ENCODE assay signal across 10 mouse cellular contexts in the genomic region with DNA sequence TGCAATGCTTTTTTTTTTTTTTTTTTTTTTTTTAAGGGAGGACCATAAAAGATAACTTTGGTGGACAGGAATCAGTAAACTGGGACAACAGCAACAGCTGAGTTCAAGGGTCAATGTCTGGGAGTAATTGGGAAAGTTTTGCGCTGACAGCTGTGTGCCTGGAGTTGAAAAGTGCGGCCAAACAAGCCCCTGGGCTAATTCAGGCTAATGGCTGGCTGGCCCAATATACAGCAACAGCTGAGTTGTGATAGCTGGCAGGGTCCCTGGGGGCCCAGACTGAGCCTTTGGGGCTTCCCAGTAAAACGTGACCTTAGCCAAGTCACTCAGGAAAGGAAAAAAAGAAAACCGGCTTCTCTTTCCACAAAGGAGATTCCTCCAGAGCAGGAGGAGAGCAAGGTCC. TPM values are rescaled to one million over a fixed set of nuclear protein-coding genes. Genes with fewer than 3 reads are reported as not detected.
DNase-seq lines count a peak whose midpoint lies in the region; ATAC-seq and TF ChIP-seq lines count a peak whose summit lies in the region.
"Had no signal": no experiment of that assay in that cellular context is flagged by ENCODE, and none has a peak within 500 bp of the region (broad histone marks: within the 10 kb centered on the region; RNA-seq: fewer than 3 reads in every experiment).

No protein-coding gene starts in this region.

- whole genome bisulfite sequencing in embryonic facial prominence, embryonic 10.5 days: 18% methylated on average over 4 of the region's 4 CpGs
- 30% methylated on average over 4 of the region's 4 CpGs for WGBS in heart, embryonic 15.5 days
- WGBS in limb, embryonic 10.5 days: 3% methylated on average over 4 of the region's 4 CpGs
- WGBS in cerebellum, adult 2 months: 53% methylated on average over 4 of the region's 4 CpGs

- no peak for TF ChIP-seq EP300 in MEL (IDR thresholded peaks at IDR 0.05; ENCODE audit: low read depth in 1 of 2, low read length in 2 of 2)

- H3K9ac ChIP-seq in MEL (ENCODE audit: control insufficient read depth, low read depth, low read length, poor library complexity, severe bottlenecking): no peak overlapping the region
- H3K9ac ChIP-seq in heart, embryonic 15.5 days: no peak overlapping the region

- TF ChIP-seq RAD21 in MEL (IDR thresholded peaks at IDR 0.05; ENCODE audit: low read depth, low read length): no peak

- no peaks in the 10 kb centered on the region for H3K36me3 ChIP-seq in MEL (ENCODE audit: control insufficient read depth in 1 of 2, insufficient read depth in 2 of 2, low read length in 2 of 2)
- no peaks in the 10 kb centered on the region for H3K36me3 ChIP-seq in embryonic facial prominence, embryonic 10.5 days (replicated peaks)
- H3K36me3 ChIP-seq in heart, embryonic 15.5 days: no peaks in the 10 kb centered on the region
- no peaks in the 10 kb centered on the region for H3K36me3 ChIP-seq in limb, embryonic 10.5 days

- H3K27me3 ChIP-seq in MEL (ENCODE audit: control insufficient read depth in 1 of 2, insufficient read depth in 2 of 2, low read length in 2 of 2): peaks cover 0 to 5% of the 10 kb centered on the region in 2 experiments; a peak in 3 of 4 replicates
- H3K27me3 ChIP-seq in embryonic facial prominence, embryonic 10.5 days (replicated peaks; ENCODE audit: low read depth, poor library complexity, severe bottlenecking): peaks cover 46% of the 10 kb centered on the region
- peaks cover 42% of the 10 kb centered on the region for H3K27me3 ChIP-seq in heart, embryonic 15.5 days
- peaks cover 38% of the 10 kb centered on the region for H3K27me3 ChIP-seq in limb, embryonic 10.5 days (ENCODE audit: low read depth, poor library complexity, severe bottlenecking)
- H3K27me3 ChIP-seq in cerebellum, adult 2 months (ENCODE audit: control insufficient read depth, insufficient read depth, low read length): no peaks in the 10 kb centered on the region; the same call in 1 of the 2 replicates

- H3K4me3 ChIP-seq in MEL (ENCODE audit: control insufficient read depth in 1 of 2, insufficient read depth in 1 of 2, low read depth in 2 of 2, low read length in 2 of 2): no peak overlapping the region
- peak overlapping the region; percentile 82 for H3K4me3 ChIP-seq in embryonic facial prominence, embryonic 10.5 days
- peak overlapping the region; percentile 76 for H3K4me3 ChIP-seq in heart, embryonic 15.5 days
- H3K4me3 ChIP-seq in limb, embryonic 10.5 days: peak overlapping the region; percentile 70; the same call in 1 of the 2 replicates
- no peak overlapping the region for H3K4me3 ChIP-seq in cerebellum, adult 2 months (replicated peaks; ENCODE audit: insufficient read depth, low read depth, low read length)

- intact Hi-C loops in left cerebral cortex, postnatal 36 days (cut with DNase I): no loop called here

- no peak for TF ChIP-seq CTCF in MEL (IDR thresholded peaks at IDR 0.05 in 2 of 3, conservative IDR thresholded peaks at IDR 0.05 in 1 of 3; ENCODE audit: control insufficient read depth in 1 of 3, insufficient read depth in 1 of 3, low read depth in 2 of 3, low read length in 3 of 3, poor library complexity in 1 of 3, severe bottlenecking in 1 of 3)
- TF ChIP-seq CTCF in cerebellum, adult 2 months (IDR thresholded peaks at IDR 0.05; ENCODE audit: borderline replicate concordance, insufficient read depth, low read depth, low read length): no peak

- H3K4me1 ChIP-seq in MEL (ENCODE audit: control insufficient read depth in 1 of 2, insufficient read depth in 2 of 2, low read length in 2 of 2): peaks cover 0 to 4% of the 10 kb centered on the region in 2 experiments; a peak in 1 of 4 replicates
- H3K4me1 ChIP-seq in embryonic facial prominence, embryonic 10.5 days: peaks cover 50% of the 10 kb centered on the region
- H3K4me1 ChIP-seq in heart, embryonic 15.5 days (replicated peaks): peaks cover 17% of the 10 kb centered on the region
- peaks cover 55% of the 10 kb centered on the region for H3K4me1 ChIP-seq in limb, embryonic 10.5 days
- no peaks in the 10 kb centered on the region for H3K4me1 ChIP-seq in cerebellum, adult 2 months (ENCODE audit: control insufficient read depth, insufficient read depth, low read length)

- H3K79me2 ChIP-seq in MEL (ENCODE audit: control insufficient read depth, insufficient read depth, low read length, poor library complexity): no peaks in the 10 kb centered on the region

- DNase-seq in MEL (ENCODE audit: low read depth, low spot score): no peak
- peak; percentile 83 for DNase-seq in embryonic facial prominence, embryonic 10.5 days (ENCODE audit: low spot score)
- peak; percentile 76 for DNase-seq in limb, embryonic 10.5 days (ENCODE audit: low spot score)
- DNase-seq in left cerebral cortex, postnatal 36 days (ENCODE audit: low spot score in 2 of 2): no peak
- DNase-seq in ovary, postnatal 36 days (ENCODE audit: low spot score): no peak
- no peak for DNase-seq in cerebellum, adult 2 months
- DNase-seq: cerebellum, adult 9-11 months; layer of hippocampus, adult 9-11 months had no signal

- H3K9me3 ChIP-seq in MEL (replicated peaks; ENCODE audit: insufficient read depth, low read length): no peaks in the 10 kb centered on the region
- H3K9me3 ChIP-seq in embryonic facial prominence, embryonic 10.5 days: no peaks in the 10 kb centered on the region
- no peaks in the 10 kb centered on the region for H3K9me3 ChIP-seq in heart, embryonic 15.5 days (replicated peaks)
- H3K9me3 ChIP-seq in limb, embryonic 10.5 days (replicated peaks): no peaks in the 10 kb centered on the region

- no peak for ATAC-seq in heart, embryonic 15.5 days (replicated peaks; ENCODE audit: insufficient number of reproducible peaks, insufficient read depth, low FRiP score, low read depth)
- ATAC-seq in frontal cortex, adult (ENCODE audit: low TSS enrichment): no peak

- H3K4me2 ChIP-seq in heart, embryonic 15.5 days: peak overlapping the region; percentile 96

- H3K27ac ChIP-seq in MEL (ENCODE audit: control insufficient read depth, low read depth, low read length): no peak overlapping the region
- H3K27ac ChIP-seq in embryonic facial prominence, embryonic 10.5 days (replicated peaks): peak overlapping the region; percentile 88
- peak overlapping the region; percentile 91 for H3K27ac ChIP-seq in heart, embryonic 15.5 days
- H3K27ac ChIP-seq in limb, embryonic 10.5 days: peak overlapping the region; percentile 91
- no peak overlapping the region for H3K27ac ChIP-seq in cerebellum, adult 2 months (ENCODE audit: insufficient read depth, low read length)

- no peak for TF ChIP-seq POLR2A in MEL (IDR thresholded peaks at IDR 0.05; ENCODE audit: control insufficient read depth in 1 of 2, insufficient read depth in 1 of 2, low read depth in 1 of 2, low read length in 2 of 2, poor library complexity in 1 of 2)
- TF ChIP-seq POLR2A in cerebellum, adult 2 months (IDR thresholded peaks at IDR 0.05; ENCODE audit: borderline replicate concordance, insufficient read depth, low read length): no peak

RNA-seq across cellular contexts. Expression of gene Ramp2, which starts 0.8 kb away (rescaled TPM):
- 0.12 TPM in 1 of 2 replicates, not detected in the other for total RNA-seq in MEL (2012; rRNA removed)
- not detected for polyA plus RNA-seq in MEL (2012; ENCODE audit: insufficient read depth in 1 of 2, insufficient read length in 2 of 2, low read depth in 1 of 2, low replicate concordance in 2 of 2, missing spikeins in 1 of 2)
- polyA plus RNA-seq in embryonic facial prominence, embryonic 10.5 days (2016; fragmentation: Nextera tagmentation; extraction: Ambion mirVana): 66.4 and 68.4 TPM in 2 replicates
- polyA plus RNA-seq in heart, embryonic 15.5 days (2015; fragmentation: Nextera tagmentation; extraction: Ambion mirVana): 196 and 210 TPM in 2 replicates
- 54.2 and 61.5 TPM in 2 replicates for polyA plus RNA-seq in limb, embryonic 10.5 days (2016; fragmentation: Nextera tagmentation; extraction: Ambion mirVana)
- total RNA-seq in left cerebral cortex, postnatal 36 days (2021): 10 to 100 TPM; 33.2 to 39.4 TPM
- polyA plus RNA-seq in cerebellum, adult 2 months (2012; rRNA removed): 50.3 and 52.7 TPM in 2 replicates

RNA-seq across cellular contexts. Expression of gene Vps25, which starts 8.4 kb away (rescaled TPM):
- 68.4 and 75.5 TPM in 2 replicates for total RNA-seq in MEL (2012; rRNA removed)
- 100 to 1,000 TPM in 1 of 2 experiments, not detected in 1; 107 TPM for polyA plus RNA-seq in MEL (2012; ENCODE audit: insufficient read depth in 1 of 2, insufficient read length in 2 of 2, low read depth in 1 of 2, low replicate concordance in 2 of 2, missing spikeins in 1 of 2)
- polyA plus RNA-seq in embryonic facial prominence, embryonic 10.5 days (2016; fragmentation: Nextera tagmentation; extraction: Ambion mirVana): 124 TPM in 2 replicates
- polyA plus RNA-seq in heart, embryonic 15.5 days (2015; fragmentation: Nextera tagmentation; extraction: Ambion mirVana): 89.1 and 106 TPM in 2 replicates
- 118 and 127 TPM in 2 replicates for polyA plus RNA-seq in limb, embryonic 10.5 days (2016; fragmentation: Nextera tagmentation; extraction: Ambion mirVana)
- 10 to 100 TPM; 62.0 to 63.0 TPM for total RNA-seq in left cerebral cortex, postnatal 36 days (2021)
- 66.8 and 67.0 TPM in 2 replicates for polyA plus RNA-seq in cerebellum, adult 2 months (2012; rRNA removed)

RNA-seq across cellular contexts. Expression of gene Wnk4, which starts 15.3 kb away (rescaled TPM):
- total RNA-seq in MEL (2012; rRNA removed): 0.72 and 0.92 TPM in 2 replicates
- 1 to 10 TPM in 1 of 2 experiments, not detected in 1; 3.4 TPM for polyA plus RNA-seq in MEL (2012; ENCODE audit: insufficient read depth in 1 of 2, insufficient read length in 2 of 2, low read depth in 1 of 2, low replicate concordance in 2 of 2, missing spikeins in 1 of 2)
- polyA plus RNA-seq in embryonic facial prominence, embryonic 10.5 days (2016; fragmentation: Nextera tagmentation; extraction: Ambion mirVana): 6.0 and 8.3 TPM in 2 replicates
- polyA plus RNA-seq in heart, embryonic 15.5 days (2015; fragmentation: Nextera tagmentation; extraction: Ambion mirVana): 4.1 and 7.2 TPM in 2 replicates
- polyA plus RNA-seq in limb, embryonic 10.5 days (2016; fragmentation: Nextera tagmentation; extraction: Ambion mirVana): 4.7 and 6.2 TPM in 2 replicates
- total RNA-seq in left cerebral cortex, postnatal 36 days (2021): 1 to 10 TPM; 4.3 to 8.4 TPM
- 2.6 and 3.1 TPM in 2 replicates for polyA plus RNA-seq in cerebellum, adult 2 months (2012; rRNA removed)

RNA-seq across cellular contexts. Expression of gene Ezh1, which starts 18.8 kb away (rescaled TPM):
- total RNA-seq in MEL (2012; rRNA removed): 5.0 and 6.3 TPM in 2 replicates
- 1 to 10 TPM in 1 of 2 experiments, not detected in 1; 8.4 TPM for polyA plus RNA-seq in MEL (2012; ENCODE audit: insufficient read depth in 1 of 2, insufficient read length in 2 of 2, low read depth in 1 of 2, low replicate concordance in 2 of 2, missing spikeins in 1 of 2)
- polyA plus RNA-seq in embryonic facial prominence, embryonic 10.5 days (2016; fragmentation: Nextera tagmentation; extraction: Ambion mirVana): 13.3 and 14.5 TPM in 2 replicates
- polyA plus RNA-seq in heart, embryonic 15.5 days (2015; fragmentation: Nextera tagmentation; extraction: Ambion mirVana): 13.3 and 15.0 TPM in 2 replicates
- polyA plus RNA-seq in limb, embryonic 10.5 days (2016; fragmentation: Nextera tagmentation; extraction: Ambion mirVana): 10.1 and 13.6 TPM in 2 replicates
- 10 to 100 TPM; 47.8 to 52.1 TPM for total RNA-seq in left cerebral cortex, postnatal 36 days (2021)
- polyA plus RNA-seq in cerebellum, adult 2 months (2012; rRNA removed): 64.4 and 70.7 TPM in 2 replicates

RNA-seq across cellular contexts. Expression of gene Cntd1, which starts 33.7 kb away (rescaled TPM):
- total RNA-seq in MEL (2012; rRNA removed): 2.4 TPM in 2 replicates
- under 1 TPM in 1 of 2 experiments, not detected in 1; 0.84 TPM for polyA plus RNA-seq in MEL (2012; ENCODE audit: insufficient read depth in 1 of 2, insufficient read length in 2 of 2, low read depth in 1 of 2, low replicate concordance in 2 of 2, missing spikeins in 1 of 2)
- 1.3 and 1.4 TPM in 2 replicates for polyA plus RNA-seq in embryonic facial prominence, embryonic 10.5 days (2016; fragmentation: Nextera tagmentation; extraction: Ambion mirVana)
- 0.61 and 0.68 TPM in 2 replicates for polyA plus RNA-seq in heart, embryonic 15.5 days (2015; fragmentation: Nextera tagmentation; extraction: Ambion mirVana)
- polyA plus RNA-seq in limb, embryonic 10.5 days (2016; fragmentation: Nextera tagmentation; extraction: Ambion mirVana): 1.1 TPM in 2 replicates
- under 1 TPM; 0.42 to 0.84 TPM for total RNA-seq in left cerebral cortex, postnatal 36 days (2021)
- 0.65 TPM in 2 replicates for polyA plus RNA-seq in cerebellum, adult 2 months (2012; rRNA removed)

Comparison
In these comparisons a context has a peak if more than half of its experiments do, and no peak if none do; other contexts are left out.
1. DNase-seq: peak in embryonic facial prominence, embryonic 10.5 days (single experiment) and limb, embryonic 10.5 days (single experiment); none in MEL (single experiment), left cerebral cortex, postnatal 36 days (0 of 2), ovary, postnatal 36 days (single experiment) and cerebellum, adult 2 months (0 of 2).
2. H3K27ac ChIP-seq: peak in embryonic facial prominence, embryonic 10.5 days (single experiment), heart, embryonic 15.5 days (single experiment) and limb, embryonic 10.5 days (single experiment); none in MEL (single experiment) and cerebellum, adult 2 months (single experiment).
3. H3K4me3 ChIP-seq: peak in embryonic facial prominence, embryonic 10.5 days (single experiment), heart, embryonic 15.5 days (single experiment) and limb, embryonic 10.5 days (single experiment); none in MEL (0 of 2) and cerebellum, adult 2 months (single experiment).
4. RNA of gene Ramp2, which starts 0.8 kb away (polyA plus RNA-seq): 196 to 210 TPM in heart, embryonic 15.5 days, 66.4 to 68.4 TPM in embryonic facial prominence, embryonic 10.5 days, 54.2 to 61.5 TPM in limb, embryonic 10.5 days and 50.3 to 52.7 TPM in cerebellum, adult 2 months; not detected in MEL; every median in the first group is over 10 times any median in the second.